Mouse (Mus musculus): ENCODE results near the gene Dram1.

The Dram1 gene

DNA sequence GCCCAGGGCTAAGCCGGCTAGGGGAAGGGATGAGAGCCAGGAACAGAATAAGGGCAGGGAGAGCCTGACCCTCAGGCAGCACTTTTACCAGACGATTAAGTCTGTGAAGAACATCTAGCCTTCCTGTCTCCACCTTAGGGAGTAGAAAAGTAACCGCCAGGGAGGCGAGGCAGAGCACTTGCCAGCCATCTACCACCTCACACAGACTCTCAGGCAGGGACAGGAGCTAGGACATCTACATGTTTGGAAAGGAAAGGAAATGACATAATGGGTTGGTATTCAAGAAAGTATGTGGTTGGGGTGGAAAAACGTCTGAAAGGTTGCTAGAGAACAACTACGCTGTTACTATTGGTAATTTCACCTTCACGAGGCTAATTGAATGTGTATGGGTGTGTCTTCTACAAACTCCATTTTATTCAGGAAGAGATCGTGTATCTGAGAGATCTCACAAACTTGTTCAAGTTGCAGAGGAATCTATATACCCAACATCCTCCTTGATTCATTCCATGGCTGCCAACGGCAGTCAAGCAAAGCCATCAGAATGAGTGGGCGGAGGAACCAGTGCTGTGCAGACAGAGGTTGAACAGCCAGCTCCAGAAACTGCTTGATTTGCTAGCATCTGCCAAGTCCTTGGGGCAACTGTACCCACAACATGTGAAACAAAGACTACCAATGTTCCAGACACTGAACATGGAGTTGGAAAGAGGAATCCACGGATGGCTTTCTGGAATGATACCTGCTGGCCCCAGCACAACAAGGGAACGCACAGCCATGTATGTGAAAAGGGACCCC, 32.2 kb downstream of the Dram1 start:
- DNase-seq: no peak

DNA sequence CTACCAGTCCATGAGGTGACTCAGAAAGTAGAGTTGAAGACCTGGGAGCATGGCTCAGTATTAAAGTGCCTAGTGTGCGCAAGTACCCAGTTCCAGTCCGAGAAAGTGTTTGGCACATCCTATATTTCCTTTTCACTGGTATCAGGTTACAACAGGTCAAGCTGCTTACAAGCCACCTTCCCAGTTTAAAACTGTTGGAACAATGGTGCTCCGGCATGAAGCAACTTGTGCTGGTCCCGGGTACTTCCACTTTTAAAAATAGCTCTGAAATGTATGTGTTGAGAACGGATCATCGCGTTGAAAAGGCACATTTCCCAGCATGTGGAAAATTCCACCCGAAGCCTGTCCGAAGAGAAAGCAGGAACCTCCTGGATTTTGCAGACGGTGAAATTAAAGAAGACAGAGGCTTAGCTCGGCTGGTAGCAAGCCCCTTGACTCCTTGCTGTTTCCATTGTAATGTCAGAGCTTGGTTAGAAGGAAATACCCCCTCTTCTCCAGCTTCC, 32.9 kb downstream of the Dram1 start:
- no peak for DNase-seq

DNA sequence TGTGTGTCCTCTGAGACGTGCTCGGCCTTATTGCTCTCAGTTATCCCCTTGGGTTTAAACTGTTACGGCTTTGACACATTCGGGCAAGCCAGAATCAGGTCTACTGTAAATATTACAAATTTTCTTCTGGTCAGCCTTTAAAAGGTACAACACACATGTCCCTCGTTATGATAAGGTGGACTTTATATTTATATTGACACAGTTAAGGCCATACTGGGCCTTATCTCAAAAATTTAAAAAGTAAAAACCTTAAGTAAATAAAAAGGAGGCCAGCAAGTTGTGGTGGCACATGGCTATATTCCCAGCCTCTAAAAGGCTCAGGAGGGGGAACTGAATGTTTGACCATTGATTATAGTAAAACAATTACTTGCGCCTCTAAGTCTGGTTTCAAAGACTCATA, 37.5 kb downstream of the Dram1 start:
- DNase-seq: no peak

DNA sequence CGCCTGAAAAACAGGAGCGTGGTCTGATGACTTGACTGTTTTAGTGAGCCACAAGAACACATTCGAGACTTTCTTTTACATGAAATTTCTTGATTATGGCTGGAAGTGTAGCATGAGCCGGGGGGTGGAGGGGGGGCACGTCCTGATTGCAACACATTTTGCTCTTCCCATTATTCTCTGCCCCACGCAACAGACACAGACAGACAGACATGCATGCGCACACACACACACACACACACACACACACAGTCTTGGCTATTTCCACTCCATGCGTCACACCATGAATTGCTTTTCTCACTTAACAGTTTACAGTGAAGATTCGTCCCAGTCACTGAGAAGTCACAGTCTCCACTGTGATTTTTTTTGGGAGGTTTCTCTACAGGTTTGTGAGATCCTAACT, 38.2 kb downstream of the Dram1 start:
- no peak for DNase-seq

DNA sequence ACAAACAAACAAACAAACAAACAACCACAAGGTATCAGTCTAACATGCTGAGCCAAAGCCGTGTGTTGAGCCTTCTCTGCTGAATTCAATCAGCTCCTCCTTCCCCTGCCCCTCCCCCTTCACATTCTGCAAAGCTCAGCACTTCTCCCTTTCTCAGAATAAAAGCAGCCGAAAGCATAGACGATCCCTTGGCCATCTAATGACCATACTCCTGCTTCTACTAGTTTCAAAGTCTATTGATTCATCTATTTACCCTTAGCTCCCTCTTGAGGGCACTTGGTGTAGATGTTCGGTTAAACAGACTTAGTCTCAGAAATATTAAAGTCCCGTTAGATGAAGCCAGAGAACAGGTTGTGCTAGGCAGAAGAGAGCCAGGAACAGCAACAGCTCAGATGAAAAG, 48.2 kb downstream of the Dram1 start:
- DNase-seq: peak; percentile 3

DNA sequence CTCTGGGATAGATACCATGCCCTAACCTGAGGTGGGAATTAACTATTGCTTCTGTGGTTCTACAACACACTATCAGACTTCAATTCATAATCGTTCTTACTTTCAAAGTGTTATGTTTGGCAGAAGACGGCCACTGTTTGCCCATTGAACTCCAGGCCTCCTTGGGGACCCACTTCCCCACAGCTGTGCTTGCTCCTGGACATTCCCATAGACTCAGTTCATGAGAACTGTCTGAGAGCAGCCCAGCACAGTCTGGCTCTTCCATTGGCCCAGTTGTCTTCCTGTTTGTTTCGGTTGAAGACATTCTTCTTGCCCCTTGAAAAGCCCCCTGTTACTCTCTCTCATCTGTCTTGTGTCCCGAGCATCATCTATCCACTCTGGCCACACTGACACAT, 50.8 kb downstream of the Dram1 start:
- no peak for DNase-seq

DNA sequence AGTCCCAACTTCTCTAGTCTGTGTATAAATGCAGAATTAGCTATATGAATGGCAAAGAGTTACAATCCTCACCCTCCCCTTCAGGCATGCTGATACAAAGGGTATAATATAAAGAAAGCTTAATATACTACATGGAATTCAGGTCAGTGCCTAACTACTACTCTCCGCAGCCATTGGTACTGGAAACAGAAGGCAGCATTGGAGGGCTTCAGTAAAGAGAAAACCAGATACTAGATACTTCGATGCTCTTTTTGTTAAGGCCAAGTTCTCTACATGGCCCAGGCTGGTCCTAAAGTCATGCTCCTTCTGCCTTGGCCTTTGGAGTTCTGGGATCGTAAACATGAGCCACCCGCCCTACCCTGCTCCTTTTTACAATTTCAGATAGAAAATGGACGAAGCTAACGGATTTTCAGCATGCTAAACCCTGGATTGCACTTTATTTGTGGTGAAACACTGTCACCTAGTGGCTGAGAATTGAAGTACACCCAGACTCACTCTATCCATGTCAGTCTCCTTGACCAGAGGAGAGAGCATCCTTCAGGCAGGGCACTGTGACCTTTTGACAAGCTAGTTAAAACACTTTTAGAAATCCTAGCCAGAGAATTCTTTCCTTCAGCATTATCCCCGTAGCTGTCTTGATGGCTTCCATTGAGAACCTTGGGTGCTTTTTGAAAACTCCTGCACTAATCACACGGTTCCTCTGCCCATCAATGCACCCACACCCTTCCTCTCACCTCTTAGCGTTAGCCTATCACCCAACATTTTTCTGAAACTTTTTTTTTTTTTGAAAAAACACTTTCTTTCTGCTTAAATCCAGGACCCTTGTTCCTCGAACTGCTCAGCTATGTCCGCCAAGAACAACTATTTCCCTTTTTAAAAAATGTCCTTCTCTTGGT, 51.5 kb downstream of the Dram1 start:
- peak; percentile 82 for DNase-seq

DNA sequence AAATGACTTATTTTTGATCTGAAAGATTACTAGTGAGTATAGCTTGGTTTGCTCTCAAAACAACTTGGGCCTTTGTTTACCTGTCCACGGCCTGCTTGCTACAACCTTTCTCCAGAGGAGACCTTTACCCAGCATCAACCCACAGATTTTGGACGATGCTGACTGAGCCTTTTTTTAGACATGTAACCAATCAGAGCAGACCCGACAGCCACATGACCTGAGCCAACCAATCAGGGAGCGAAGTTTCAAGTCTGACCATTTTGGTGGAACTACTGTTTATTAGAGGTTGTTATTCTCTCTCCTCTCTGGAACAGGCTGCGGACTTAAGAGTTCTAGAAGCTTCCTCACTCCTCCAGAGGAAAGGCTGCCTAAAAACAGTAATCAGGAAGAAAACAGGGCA, 57.1 kb downstream of the Dram1 start:
- no peak for DNase-seq

DNA sequence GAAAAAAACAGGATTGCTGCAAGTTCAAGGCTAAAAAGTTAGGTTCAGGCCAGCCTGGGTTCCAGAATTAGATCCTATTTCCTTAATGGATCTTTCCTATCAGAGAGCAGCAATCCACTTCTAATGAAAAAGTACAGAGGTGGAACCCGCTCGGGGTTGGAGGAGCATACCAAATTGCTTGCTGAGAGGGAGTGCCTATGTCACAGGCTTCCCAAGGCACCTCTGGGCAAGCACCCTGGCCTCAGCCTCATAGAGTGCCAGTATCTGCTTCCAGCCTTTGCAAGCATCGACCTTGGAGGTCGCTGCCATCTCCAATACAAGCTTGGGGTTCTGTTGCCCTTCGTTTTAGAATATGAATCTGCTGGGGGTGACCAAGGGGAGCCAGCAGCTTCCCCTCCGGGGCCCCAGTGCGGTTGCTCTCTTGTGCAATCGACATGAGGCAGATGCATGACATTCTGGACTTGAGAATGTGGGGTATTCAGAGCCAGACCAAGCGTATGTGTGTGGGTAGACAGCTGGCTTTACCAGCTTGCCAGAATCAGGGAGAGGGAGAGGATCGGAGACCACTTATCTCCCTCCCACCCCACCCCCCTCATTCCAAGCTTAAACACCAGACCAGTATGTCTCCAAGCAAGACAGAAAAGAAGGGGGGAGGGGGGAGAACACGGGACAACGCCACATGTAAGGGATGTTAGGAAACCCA, 58.0 kb downstream of the Dram1 start:
- no peak for DNase-seq

DNA sequence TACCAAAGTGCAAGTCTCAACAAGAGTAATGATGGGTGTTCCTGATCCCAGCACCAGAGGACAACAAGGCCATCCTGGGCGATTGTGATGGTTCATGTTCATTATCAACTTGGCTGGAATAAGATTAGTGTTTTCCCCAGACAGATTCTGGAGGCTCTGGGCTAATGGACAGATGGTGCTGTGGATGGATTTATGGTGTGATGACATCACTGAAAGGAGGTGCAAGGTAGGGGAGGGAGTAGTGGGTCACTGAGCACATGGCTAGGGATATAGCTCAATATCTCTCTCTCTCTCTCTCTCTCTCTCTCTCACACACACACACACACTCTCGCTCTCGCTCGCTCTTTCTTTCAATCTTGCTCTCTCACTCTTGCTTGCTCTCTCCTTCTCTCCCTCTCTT, 60.7 kb downstream of the Dram1 start:
- DNase-seq: no peak

DNA sequence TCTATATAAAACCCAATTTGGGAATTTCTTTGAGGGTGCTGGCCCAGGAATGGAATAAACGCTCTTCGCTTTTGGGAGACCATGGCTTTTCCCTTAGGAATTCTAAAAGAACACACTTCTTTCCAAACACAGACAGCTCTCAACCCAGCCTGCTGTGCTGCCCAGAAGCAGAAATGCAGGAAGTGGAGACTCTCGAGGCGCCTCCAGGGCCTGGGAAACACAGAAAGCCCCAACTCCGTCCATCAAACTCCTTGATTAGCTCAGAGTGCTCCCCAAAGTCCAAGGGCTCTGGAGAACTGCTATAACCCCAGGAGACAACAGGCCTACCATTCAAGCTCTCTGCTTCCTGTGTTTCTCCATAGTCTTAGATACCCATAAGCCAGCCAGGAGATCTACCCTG, 61.7 kb downstream of the Dram1 start:
- no peak for DNase-seq

DNA sequence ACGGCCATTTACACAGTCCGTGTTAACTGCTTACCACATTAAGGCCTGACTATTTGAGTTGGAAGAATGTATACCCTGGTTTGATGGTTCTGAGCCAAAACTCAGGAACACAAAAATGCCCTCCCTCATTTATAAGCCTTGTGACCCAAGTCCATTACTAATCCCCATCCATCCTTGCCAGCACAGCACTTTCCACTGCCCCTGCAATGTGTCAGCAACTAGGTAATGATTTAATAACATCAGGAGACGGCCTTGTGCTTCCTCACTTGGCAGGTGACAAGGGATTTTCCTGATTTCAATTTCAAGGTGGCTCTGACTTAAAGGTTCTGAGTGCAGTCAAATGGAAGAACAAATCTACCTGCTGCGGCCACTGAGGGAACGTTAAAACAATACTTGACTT, 64.0 kb downstream of the Dram1 start:
- no peak for DNase-seq

DNA sequence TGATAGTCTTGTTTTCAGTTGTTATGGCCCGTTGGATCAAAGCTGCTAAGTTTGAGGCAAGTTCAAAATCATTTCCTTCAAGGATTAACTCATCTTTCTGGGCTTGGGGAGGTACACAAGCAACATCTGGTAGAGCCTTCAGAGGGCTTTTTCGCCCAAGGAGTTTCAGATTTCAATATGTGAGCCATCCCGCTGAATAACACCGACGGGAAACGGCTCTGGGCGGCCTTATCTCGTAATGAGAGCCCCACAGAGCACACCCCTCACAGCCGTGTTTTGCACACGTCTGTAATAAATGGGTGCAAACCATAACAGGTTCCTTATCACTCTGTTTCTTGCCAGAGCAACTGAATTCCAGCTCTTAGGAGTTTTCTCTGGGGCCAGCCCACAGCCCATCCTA, 69.0 kb downstream of the Dram1 start:
- DNase-seq: no peak

DNA sequence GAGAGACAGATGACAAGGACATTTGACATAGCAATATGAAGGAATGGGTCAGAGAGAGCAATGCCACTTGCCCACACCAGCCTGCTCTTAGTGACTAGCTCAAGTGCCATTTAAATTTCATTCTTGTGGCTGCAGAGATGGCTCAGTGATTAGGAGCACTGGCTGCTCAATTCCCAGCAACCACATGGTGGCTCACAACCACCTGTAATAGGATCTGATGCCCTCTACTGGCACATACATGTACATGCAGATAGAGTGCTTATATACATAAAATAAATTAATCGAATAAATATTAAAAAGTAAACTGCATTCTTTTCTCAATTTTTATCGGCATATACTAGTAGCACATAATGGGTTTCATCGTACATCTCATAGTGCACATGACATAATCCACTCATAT, 72.6 kb downstream of the Dram1 start:
- DNase-seq: no peak

DNA sequence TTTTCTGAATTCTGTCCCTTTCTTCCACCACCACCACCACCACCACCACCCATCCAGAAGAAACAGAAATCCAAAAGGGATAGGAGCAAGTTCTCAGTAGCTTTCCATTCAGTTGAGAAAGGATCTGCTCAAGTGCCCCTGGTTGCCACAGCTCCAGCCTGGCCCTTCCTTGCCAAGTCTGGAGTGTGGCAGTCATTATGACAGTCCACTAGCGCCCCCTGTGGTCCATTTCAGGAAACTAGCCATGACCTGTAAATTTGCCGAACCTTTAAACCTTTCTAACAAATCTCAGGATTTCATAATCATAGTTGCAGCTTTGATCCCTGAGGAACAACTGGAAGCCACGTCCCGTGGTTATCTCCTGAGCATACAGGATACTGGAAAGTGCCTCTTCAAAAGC, 74.6 kb downstream of the Dram1 start:
- DNase-seq: peak; percentile 38

DNA sequence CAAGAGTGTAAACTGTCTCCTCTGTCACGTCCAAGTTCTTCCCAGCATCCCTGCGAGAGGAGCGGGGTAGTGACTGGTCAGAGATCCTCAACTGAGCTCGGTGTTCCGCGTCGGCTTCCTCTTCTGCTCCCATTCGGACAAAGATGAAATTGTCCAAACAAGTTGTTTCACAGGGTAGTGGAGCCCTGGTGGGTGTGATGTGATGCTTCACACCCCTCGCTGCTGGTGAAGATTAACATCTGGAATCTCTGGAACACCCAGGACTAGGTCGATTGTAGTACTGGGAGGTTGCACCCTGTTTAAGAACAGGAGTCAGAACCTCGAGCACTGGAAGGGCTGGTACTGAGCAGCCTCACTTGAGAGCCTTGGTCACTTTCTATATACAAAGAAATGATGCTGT, 75.8 kb downstream of the Dram1 start:
- no peak for DNase-seq

DNA sequence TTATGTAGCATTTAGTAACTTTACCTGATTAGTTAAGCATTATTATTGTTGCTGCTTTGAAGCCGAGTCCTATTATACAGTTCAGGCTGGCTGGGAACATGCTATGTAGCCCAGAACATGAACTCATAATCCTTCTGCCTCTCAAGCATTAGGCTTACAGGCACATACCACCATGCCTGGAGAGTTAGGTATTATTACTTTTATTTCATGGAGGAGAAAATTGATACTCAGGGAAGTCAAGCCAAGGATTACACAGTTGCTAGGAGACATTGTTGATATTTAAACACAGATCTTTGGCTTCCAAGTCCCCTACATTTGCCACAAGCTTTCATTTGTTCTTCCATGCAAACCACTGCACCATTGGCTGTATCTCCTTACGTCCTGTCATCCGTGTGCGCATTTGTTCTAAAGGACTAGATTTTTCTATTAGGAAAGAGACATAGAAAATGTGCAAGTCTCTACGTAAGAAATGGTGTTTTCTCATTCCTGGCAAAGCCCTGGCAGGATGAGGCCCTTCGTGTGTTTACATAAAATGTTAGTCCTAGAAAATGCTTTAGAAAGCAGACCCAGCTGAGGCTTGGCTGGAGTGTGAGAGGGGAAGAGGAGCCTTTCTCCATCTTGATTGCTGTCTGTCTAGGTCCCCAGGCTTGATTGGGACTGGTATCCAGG, 76.9 kb downstream of the Dram1 start:
- no peak for DNase-seq

DNA sequence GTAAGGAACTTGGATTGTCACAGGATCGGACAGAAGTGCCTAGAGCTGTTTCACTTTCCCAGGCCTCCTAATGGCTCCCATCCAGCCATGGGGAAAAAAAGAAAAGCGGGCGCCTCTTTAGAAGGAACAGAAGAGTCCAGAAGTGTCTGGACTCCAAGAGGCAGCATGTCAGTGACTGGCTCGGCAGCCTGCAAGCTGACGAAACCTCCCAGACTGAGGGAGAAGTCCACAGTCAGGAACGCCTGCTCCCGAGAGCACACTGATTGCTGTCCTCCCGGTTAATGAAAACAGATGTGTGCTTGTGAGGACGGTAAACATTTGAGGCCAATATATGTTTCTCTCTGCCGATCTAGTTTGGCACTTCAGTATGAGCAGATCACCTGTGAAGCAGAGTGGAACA, 81.9 kb downstream of the Dram1 start:
- no peak for DNase-seq

DNA sequence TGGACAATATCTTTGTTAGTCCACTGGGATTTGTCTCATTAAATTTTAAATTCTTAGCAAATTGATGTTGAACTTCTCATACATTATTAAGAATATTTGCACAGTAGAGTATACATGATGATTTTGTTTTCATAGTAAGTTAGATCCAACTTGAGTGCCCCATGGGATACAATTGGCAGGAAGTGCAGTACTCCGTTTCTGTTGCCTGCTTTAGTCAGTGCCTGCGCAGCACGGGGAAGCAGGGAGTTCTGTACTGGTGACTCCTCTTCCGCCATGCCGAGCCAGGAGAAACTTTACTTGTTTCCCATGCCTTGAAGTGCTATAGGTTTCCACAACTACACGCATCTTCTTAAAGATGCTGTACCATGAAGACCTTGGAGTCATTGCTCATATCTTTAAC, 83.8 kb downstream of the Dram1 start:
- no peak for DNase-seq

DNA sequence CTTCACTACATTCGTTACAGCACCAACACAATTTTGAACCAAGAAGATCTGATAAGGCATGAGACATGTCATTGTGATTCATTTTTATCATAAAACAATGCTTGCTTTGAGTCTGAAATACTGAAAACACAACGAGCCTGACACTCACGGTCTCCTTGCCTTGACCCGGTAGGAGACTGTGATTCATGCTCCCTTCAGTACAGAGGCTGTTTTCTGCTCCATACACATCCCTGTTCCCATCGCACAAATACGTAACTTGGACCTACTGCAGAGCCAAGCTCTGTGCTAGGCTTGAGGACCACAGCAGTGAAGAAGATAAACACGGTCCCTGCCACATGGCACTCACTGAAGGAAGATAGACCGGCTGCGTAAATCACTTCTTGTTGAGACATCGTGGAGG, 90.8 kb downstream of the Dram1 start:
- DNase-seq: no peak

DNA sequence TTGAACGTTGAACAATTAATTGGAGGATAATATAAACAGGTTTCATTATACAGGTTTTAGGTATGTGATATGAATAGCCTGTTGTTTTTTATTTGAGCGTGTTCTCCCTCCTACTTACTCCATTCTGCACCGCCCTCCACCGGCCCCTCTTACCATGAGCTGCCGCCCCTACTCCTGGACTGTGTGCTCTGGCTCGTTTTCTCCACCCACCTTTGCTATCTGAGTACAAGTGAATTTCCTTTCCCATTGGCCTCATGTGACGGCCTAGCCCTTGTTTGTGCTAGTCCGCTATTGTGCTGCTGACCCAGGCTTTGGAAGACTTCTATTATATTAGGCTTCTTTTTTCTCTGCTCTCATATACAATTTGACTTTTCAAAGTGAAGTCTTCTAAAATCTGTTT, 91.6 kb downstream of the Dram1 start:
- no peak for DNase-seq

DNA sequence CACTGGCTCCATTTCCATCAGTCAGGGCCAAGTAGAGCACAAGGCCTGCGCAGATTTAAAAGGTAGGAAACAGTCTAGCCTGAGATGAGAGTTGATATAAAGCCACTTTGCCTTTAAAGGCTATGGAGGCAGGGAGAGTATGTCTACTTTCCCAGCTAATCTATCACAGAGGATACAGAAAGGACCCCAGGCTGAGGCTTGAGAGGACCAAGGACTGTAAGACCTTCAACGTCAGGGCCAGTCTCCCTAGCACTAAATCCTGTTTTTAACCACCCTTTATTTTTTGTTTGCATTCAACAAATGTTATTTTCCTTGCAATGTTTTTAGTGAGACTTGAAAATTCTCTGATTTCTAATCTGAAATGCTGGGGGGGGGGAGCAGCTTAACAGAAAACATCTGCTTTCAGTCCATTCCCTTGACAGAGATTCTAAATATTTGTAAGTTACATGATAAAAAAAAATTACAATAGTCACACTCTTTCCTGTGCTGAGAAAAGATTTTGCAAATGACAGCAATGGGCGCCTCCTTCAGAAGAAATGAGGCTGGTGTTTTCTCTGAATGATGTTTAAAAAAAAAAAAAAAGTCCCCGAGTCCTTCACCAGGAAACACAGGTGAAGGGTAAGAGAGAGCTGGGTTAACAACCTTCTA, 94.4 kb downstream of the Dram1 start:
- no peak for DNase-seq
